Mouse (Mus musculus) urinary bladder, adult 18-20 months (tissue): ENCODE measurements around the gene Tspan4.

Source experiments
- DNase-seq, 2 experiments: peaks; one replicate each; pipeline ENCODE4 v3.0.0; 2022; ENCODE audit warnings: low spot score in 2 of 2, mixed read lengths in 2 of 2

Tspan4 gene

DNA sequence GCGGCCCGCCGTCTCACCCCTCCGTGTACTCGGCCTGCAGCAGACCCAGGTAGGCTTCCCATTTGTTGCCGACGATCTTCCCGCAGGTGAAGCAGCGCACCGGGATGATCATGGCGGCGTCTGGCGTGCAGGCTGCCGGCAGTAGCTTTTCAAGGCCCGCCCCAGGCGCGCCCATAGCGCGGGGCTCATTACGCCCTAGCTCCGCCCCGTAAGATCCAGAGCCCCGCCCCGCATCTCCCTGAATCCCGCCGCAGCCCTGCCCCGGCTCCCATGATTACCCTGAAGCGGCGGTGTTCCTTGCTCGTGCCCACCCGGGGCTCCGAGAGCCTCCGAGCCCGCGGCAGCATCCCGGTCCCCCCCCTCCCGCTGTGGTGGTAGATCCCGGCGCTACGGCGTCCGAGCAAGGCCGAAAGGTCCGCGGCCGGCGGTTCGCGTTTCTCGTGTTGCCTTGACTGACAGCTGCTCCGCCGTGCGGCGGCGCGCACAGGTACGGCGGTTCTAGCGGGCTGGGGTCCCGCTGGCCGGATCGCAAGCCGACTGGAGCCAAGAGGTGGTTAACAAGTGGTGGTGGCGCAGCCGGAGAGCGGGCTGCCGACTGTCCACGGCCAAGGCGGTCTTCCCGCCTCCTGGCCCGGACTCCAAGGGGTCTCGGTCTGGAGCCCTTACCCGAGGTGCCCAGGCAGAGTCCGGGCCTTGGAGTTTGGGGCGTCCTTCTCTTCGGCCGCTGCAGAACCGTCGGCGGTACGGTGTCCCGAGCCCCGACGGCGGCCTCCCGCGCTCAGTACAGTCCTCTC is at the start of gene Tspan4, which contains the start of gene Polr2l:
Tspan4 (plus strand) TSS at position 230 of the 794 bp plus-strand sequence.
Polr2l (minus strand) TSS at position 122 of the 794 bp plus-strand sequence.
- peak; percentile 76 to 88 for DNase-seq

DNA sequence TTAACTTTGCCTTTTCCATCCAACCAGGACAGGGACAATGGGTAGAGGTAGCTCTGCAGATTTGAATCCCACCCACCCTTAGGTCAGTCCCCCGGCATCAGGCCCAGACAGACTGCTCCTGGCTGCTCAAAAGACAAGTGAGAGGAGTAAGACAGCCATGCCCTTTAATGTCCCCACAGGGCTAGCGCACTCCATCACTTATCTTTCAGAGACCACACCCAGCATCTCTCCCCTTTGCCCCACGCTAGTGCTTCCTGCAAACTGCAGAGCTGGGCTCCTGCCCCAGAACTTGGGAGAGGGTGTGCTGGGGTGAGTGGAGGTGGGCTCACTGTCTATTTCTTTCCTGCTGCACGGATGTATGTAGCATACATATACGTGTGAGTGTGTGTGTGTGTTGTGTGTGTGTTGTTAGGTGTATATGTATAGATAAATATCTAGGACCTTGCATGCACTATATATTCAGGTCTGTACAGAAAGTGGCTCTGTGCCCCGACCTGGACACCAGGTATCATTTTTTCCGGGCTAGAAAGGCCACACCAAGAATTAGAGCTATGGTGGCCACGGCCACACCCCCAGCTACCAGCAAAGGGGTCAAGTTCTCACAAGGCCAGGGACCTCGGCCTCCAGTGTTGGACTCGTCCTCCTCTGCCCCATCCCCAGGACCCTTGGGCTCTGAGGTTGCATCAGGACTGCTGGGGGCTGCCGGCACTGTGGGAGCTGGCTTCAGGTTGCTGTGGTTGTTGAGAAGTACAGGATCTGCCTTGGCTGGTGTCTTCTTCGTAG is 47.9 kb upstream of the Tspan4 start:
- no peak for DNase-seq

- no peak for DNase-seq
Measured at GRCm38 (mm10) chr7:141428701-141429100, 46.3 kb upstream of the Tspan4 start.

GRCm38 (mm10) chr7:141429310-141429709 is 45.7 kb upstream of the Tspan4 start, which contains the start of gene Cend1:
Gene Cend1 (minus strand): TSS chr7:141429491.
- no peak for DNase-seq

DNA sequence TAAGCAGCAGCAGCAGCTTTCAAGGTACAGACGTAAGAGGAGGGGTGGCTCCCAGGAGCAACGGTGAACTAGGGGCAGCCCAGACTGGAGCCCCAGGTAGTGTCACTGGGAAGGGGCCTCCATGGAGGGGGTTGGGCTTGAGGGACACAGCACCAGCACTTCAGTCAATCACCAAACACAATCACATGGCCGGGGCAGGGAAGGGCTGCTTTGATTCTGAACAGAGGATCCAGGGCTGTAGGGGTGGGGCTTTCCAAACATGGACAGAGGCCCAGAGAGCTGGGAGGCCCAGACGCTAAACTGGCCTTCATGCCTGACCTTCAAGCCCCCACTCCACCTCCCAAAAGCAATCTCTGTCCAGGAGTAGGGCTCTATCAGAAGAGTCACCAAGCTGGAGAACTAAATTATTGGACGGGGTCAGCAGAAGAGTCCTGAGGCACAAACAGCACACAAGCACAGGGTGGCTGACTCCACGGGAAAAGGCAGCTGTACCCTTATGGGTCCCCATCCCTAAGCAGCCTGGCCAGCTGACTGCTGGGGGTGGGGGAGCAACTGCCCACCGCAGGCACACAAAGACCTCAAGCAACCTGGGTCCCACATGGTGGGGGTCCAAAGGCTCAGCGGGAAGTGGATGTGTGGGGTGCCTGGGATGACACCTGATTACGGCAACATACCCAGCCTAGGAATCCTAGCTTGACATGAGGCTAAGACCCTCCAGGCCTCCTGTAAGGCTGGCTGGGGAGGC is 45.0 kb upstream of the Tspan4 start:
- DNase-seq, result no peak

- no peak for DNase-seq
Measured at GRCm38 (mm10) chr7:141430585-141431240, 44.3 kb upstream of the Tspan4 start.

- DNase-seq, result no peak
Measured at GRCm38 (mm10) chr7:141431434-141432185, 43.4 kb upstream of the Tspan4 start.

DNA sequence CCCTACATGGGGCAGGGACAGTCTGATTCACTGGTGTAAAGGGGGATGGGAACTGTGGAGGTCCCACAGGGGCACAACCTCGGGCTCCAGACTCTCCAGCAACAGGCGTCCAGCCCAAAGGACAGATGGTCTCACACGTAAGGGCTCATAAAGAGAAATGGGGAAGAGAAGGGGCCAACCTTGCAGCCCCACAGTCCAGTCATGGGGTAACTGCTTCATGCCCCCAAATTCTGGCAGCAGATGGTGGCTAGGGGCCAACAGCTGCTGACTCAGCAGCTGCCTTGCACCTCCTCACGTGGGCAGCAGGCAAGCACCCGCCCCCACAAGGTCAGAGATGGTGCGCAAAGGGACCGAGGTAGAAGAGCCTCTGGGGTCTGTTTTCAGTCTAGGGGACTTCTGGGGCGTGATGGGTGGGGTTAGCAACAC is 42.8 kb upstream of the Tspan4 start:
- no peak for DNase-seq

DNA sequence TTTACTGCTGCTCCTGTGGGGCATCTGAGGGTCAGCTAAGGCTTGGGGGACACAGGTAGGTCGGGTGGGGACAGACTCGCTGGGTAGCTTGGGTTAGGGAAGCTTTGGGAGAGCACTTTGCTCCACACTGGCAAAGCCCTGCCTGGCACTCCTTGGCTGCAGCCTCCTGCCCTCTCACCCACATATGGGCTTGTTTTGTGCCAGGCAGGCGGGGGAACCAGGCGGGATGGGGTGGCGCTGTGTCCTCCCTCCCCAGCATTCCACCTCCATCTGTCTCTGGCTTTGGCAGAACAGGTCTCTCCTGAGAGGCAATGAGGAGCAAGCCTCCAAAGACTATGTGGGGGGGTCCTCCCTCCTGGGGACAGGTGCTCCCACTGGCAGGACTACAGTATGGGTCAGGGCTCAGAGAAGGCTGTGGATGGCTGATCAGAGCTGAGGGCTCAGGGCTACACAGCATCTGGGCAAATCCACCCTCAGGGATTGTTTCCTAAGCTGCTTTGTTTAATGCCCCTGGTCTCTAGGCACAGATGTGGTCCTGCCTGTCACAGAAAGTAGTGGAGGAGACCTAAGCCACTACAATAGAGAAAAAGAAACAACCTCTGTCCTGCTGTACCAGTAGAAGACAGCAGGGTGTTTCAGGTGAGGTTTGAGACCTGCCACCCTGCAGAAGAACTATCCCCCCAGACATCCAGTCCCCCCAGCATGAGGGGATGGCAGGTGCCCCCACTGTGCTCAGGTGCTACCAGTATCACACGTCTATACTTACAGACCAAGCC is 42.1 kb upstream of the Tspan4 start:
- peak; percentile 61 to 67 for DNase-seq

GRCm38 (mm10) chr7:141433517-141434400 is 41.3 kb upstream of the Tspan4 start:
- DNase-seq, result peak in 1 of 2 experiments; percentile 23

- DNase-seq, result no peak
Measured at GRCm38 (mm10) chr7:141434464-141434863, 40.6 kb upstream of the Tspan4 start.

- peak in 1 of 2 experiments; percentile 41 for DNase-seq
Measured at GRCm38 (mm10) chr7:141435129-141435855, 39.7 kb upstream of the Tspan4 start.

- DNase-seq, result no peak
Measured at GRCm38 (mm10) chr7:141435856-141436522, 39.1 kb upstream of the Tspan4 start.

GRCm38 (mm10) chr7:141436523-141436892 is 38.5 kb upstream of the Tspan4 start:
- no peak for DNase-seq

DNA sequence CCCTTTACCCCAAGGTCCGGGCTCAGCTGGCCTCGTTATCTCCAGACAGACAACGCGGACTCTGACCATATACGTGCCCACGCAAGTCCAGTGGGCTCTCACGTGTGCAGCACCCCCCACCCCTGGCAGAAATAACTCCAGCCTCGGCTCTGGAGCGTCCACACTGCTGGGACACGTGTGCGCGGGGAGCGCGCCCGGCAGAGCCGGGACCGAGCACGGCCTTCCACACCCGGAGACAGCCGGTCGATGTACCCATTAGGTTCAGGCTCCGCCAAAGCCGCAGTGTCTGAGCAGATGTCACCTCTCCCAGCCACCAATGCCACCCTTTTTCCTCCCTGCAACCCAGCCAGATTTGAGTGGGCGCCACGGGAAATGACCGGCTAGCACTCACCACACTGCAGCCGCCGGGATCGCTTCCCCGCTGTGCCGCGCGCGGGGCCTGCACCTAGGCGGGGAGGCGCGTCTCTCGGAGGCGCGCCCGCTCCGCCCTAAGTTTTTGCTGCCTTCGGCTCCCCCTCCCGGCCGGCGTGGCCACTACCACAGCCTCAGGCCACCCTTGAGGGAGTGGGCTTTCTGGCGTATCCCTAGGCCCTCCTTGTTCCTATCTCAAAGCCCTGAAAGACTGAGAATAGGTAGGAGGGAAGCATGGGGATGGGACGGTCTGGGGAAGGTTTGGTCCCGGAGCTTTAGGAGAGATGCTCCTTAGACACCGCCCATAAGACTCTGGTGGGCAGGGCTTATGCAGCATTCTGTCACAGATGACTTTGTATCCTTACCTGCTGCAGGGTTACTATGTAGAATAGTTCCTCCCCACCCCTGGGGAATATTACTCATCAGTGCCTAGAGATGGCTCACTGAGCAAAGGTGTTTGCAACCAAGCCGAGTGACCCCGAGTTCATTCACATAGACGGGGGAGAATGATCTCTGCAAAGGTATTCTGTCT is 37.6 kb upstream of the Tspan4 start, which contains the start of gene Slc25a22:
Slc25a22 (minus strand) TSS at position 715 of the 943 bp plus-strand sequence.
- DNase-seq, result peak; percentile 70 to 86

GRCm38 (mm10) chr7:141438201-141438968 is 36.7 kb upstream of the Tspan4 start:
- no peak for DNase-seq
